Mouse (Mus musculus) stomach, embryonic 14.5 days (tissue): ENCODE results near the gene Ibsp. TPM values are rescaled to one million over a fixed set of nuclear protein-coding genes. Genes with fewer than 3 reads are reported as not detected.

Source experiments
- ATAC-seq: fragments of 200-750 bp; cut with Nextera tagmentation; 2 replicates; pipeline ENCODE4 v1.8.0; 2017; ENCODE audit warnings: low read depth, moderate TSS enrichment; ENCODE audit not compliant: insufficient number of reproducible peaks, insufficient read depth, low FRiP score
- H3K27ac ChIP-seq: fragments of 300-500 bp; sonication (generic); 2 replicates; pipeline ENCODE4 v1.5.1; 2014; ENCODE audit warnings: mild to moderate bottlenecking, low read length, moderate library complexity, mixed read lengths
- H3K27me3 ChIP-seq: fragments of 300-500 bp; sonication (generic); 2 replicates; pipeline ENCODE4 v1.6.1; 2014; ENCODE audit warnings: low read length, control low read depth, mixed read lengths; ENCODE audit not compliant: control insufficient read depth, insufficient read depth
- H3K36me3 ChIP-seq: fragments of 300-500 bp; sonication (generic); 2 replicates; pipeline ENCODE4 v1.6.1; 2014; ENCODE audit warnings: mild to moderate bottlenecking, control low read depth, low read length, moderate library complexity, mixed read lengths; ENCODE audit not compliant: control insufficient read depth, insufficient read depth
- H3K4me1 ChIP-seq: fragments of 300-500 bp; sonication (generic); 2 replicates; pipeline ENCODE4 v1.6.1; 2014; ENCODE audit warnings: low read length, control low read depth, mixed read lengths; ENCODE audit not compliant: control insufficient read depth, insufficient read depth
- H3K4me2 ChIP-seq: fragments of 300-500 bp; sonication (generic); replicated peaks from 2 replicates; pipeline ENCODE4 v1.6.1; 2014; ENCODE audit warnings: low read depth, low read length, control low read depth
- H3K4me3 ChIP-seq: fragments of 300-500 bp; sonication (generic); 2 replicates; pipeline ENCODE4 v1.5.1; 2014; ENCODE audit warnings: low read depth, low read length, control low read depth
- H3K9ac ChIP-seq: fragments of 300-500 bp; sonication (generic); replicated peaks from 2 replicates; pipeline ENCODE4 v1.6.1; 2014; ENCODE audit warnings: low read depth, mild to moderate bottlenecking, control low read depth, low read length, moderate library complexity, mixed read lengths
- H3K9me3 ChIP-seq: fragments of 300-500 bp; sonication (generic); 2 replicates; pipeline ENCODE4 v1.6.1; 2016; ENCODE audit warnings: low read depth, low read length, control low read depth; ENCODE audit not compliant: control insufficient read depth
- WGBS: fragments of 180-500 bp; shearing (Covaris S2); extraction: QIAGEN DNeasy Blood & Tissue Kit; methylation state at CpG from one replicate; pipeline ENCODE4 v1.1.7; 2014; 5-methylcytosine and 5-hydroxymethylcytosine counted together
- polyA plus RNA-seq: library from polyadenylated mRNA; unstranded; fragments of >200 nt; fragmentation: Nextera tagmentation; extraction: Ambion mirVana; gene quantifications from 2 replicates; pipeline ENCODE4 v1.2.1, GENCODE M21; 2014

Gene Ibsp
- polyA plus RNA-seq, 1 experiment from 2014 or later = 0.12 TPM

DNA sequence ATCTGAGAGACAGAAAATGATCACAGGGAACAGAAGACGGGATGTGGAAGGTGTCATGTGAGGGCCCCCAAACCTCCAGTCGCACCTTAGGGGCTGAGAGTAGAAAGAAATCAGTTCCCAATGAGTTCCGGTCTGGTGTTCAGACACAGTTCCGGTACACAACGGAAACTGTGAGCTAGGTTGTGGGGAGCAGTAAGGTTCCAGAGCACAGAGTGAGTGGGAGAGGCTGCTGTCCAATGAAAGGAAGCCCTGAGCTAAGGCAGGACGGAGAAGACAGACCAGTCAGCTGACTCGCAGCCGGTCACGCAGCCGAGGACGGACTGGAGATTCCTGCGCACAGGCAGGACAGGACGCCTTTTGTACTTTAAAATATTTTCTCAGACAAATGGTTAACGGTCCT is 35.5 kb downstream of the Ibsp start:
- no peak overlapping the region for H3K27ac ChIP-seq
- H3K36me3 ChIP-seq = no peaks in the 10 kb centered on the region
- no peak overlapping the region for H3K4me2 ChIP-seq
- no peaks in the 10 kb centered on the region for H3K4me1 ChIP-seq
- H3K27me3 ChIP-seq = no peaks in the 10 kb centered on the region
- no peak overlapping the region for H3K4me3 ChIP-seq
- H3K9me3 ChIP-seq = no peaks in the 10 kb centered on the region
- 82% methylated on average over 14 of the region's 14 CpGs for WGBS
- ATAC-seq = no peak
- no peak overlapping the region for H3K9ac ChIP-seq

GRCm38 (mm10) chr5:104335962-104336361 is 37.0 kb downstream of the Ibsp start:
- Histone ChIP-seq H3K27ac (no peak overlapping the region), H3K4me1 (no peaks in the 10 kb centered on the region), H3K27me3 (no peaks in the 10 kb centered on the region), H3K9me3 (no peaks in the 10 kb centered on the region), H3K9ac (no peak overlapping the region), H3K36me3 (no peaks in the 10 kb centered on the region), H3K4me3 (no peak overlapping the region), H3K4me2 (no peak overlapping the region)
- ATAC-seq = no peak
- WGBS = 81% methylated on average over 5 of the region's 5 CpGs

DNA sequence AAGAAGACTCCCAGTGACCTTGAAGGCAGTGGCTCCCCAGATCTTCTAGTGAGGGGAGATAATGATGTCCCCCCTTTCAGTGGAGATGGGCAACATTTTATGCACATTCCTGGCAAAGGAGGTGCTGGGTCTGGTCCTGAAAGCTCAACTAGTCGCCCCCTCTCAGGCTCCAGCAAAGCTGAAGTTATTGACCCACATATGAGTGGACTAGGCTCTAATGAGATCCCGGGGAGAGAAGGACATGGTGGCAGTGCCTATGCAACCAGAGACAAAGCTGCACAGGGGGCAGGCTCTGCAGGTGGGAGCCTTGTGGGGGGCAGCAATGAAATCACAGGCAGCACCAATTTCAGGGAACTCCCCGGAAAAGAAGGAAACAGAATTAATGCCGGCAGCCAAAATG is 38.5 kb downstream of the Ibsp start:
- Histone ChIP-seq H3K36me3 (no peaks in the 10 kb centered on the region), H3K27ac (no peak overlapping the region), H3K9ac (no peak overlapping the region), H3K4me2 (no peak overlapping the region), H3K4me1 (no peaks in the 10 kb centered on the region), H3K4me3 (no peak overlapping the region), H3K27me3 (no peaks in the 10 kb centered on the region), H3K9me3 (no peaks in the 10 kb centered on the region)
- no peak for ATAC-seq
- WGBS = 83% methylated on average over 4 of the region's 4 CpGs

- Histone ChIP-seq H3K4me3 (no peak overlapping the region), H3K4me2 (no peak overlapping the region)
- WGBS = 86% methylated on average over 5 of the region's 5 CpGs
These were observed 40.0 kb downstream of the Ibsp start for GRCm38 (mm10) chr5:104339009-104339408.

GRCm38 (mm10) chr5:104339706-104340512 is 40.9 kb downstream of the Ibsp start:
- no peak for ATAC-seq
- 21% methylated on average over 14 of the region's 14 CpGs for WGBS
- Histone ChIP-seq H3K36me3 (no peaks in the 10 kb centered on the region), H3K27me3 (no peaks in the 10 kb centered on the region), H3K4me3 (no peak overlapping the region), H3K4me2 (no peak overlapping the region; the same call in 1 of the 2 replicates), H3K27ac (no peak overlapping the region), H3K9ac (no peak overlapping the region), H3K4me1 (no peaks in the 10 kb centered on the region), H3K9me3 (no peaks in the 10 kb centered on the region)

More at GRCm38 (mm10) chr5:104339009-104339408, 40.0 kb downstream of the Ibsp start:
- H3K36me3 ChIP-seq = no peaks in the 10 kb centered on the region
- no peaks in the 10 kb centered on the region for H3K27me3 ChIP-seq
- no peak overlapping the region for H3K9ac ChIP-seq
- H3K27ac ChIP-seq = no peak overlapping the region
- no peaks in the 10 kb centered on the region for H3K9me3 ChIP-seq
- no peaks in the 10 kb centered on the region for H3K4me1 ChIP-seq
- ATAC-seq = no peak

- WGBS = 83% methylated on average over 4 of the region's 4 CpGs
- Histone ChIP-seq H3K4me3 (no peak overlapping the region), H3K36me3 (no peaks in the 10 kb centered on the region), H3K4me1 (no peaks in the 10 kb centered on the region), H3K27ac (no peak overlapping the region), H3K9ac (no peak overlapping the region), H3K4me2 (no peak overlapping the region), H3K9me3 (no peaks in the 10 kb centered on the region), H3K27me3 (no peaks in the 10 kb centered on the region)
- no peak for ATAC-seq
These were observed 41.5 kb downstream of the Ibsp start for GRCm38 (mm10) chr5:104340513-104340829.

GRCm38 (mm10) chr5:104342881-104343280 is 43.9 kb downstream of the Ibsp start:
- no peak for ATAC-seq
- Histone ChIP-seq H3K4me3 (no peak overlapping the region), H3K9me3 (no peaks in the 10 kb centered on the region), H3K4me1 (no peaks in the 10 kb centered on the region), H3K9ac (no peak overlapping the region), H3K27ac (no peak overlapping the region), H3K36me3 (no peaks in the 10 kb centered on the region), H3K27me3 (no peaks in the 10 kb centered on the region), H3K4me2 (no peak overlapping the region)
- 49% methylated on average over 6 of the region's 6 CpGs for WGBS

GRCm38 (mm10) chr5:104344526-104345240 is 45.7 kb downstream of the Ibsp start:
- H3K9ac ChIP-seq = no peak overlapping the region
- H3K27me3 ChIP-seq = no peaks in the 10 kb centered on the region
- H3K27ac ChIP-seq = no peak overlapping the region
- no peaks in the 10 kb centered on the region for H3K36me3 ChIP-seq
- ATAC-seq = no peak
- H3K4me2 ChIP-seq = no peak overlapping the region
- WGBS = 67% methylated on average over 9 of the region's 9 CpGs
- no peak overlapping the region for H3K4me3 ChIP-seq
- no peaks in the 10 kb centered on the region for H3K9me3 ChIP-seq
- H3K4me1 ChIP-seq = no peaks in the 10 kb centered on the region
